Mouse (Mus musculus) Muller cell, postnatal 12 days (primary cell): Measurements from ENCODE around the gene Klf3.
A peak's percentile ranks its signal among the peaks of the same experiment; 100 is the strongest.

ENCODE experiments used
- DNase-seq: peaks from one replicate; pipeline ENCODE4 v3.0.0-alpha.2; 2015; ENCODE audit errors: inconsistent ontology term

The Klf3 gene

GRCm38 (mm10) chr5:64809864-64810263 is 6.7 kb downstream of the Klf3 start:
- DNase-seq: no peak

- DNase-seq: peak; percentile 54
Measured at GRCm38 (mm10) chr5:64810860-64811499, 7.8 kb downstream of the Klf3 start.

GRCm38 (mm10) chr5:64811500-64812123 is 8.4 kb downstream of the Klf3 start:
- peak; percentile 62 for DNase-seq

- peak; percentile 84 for DNase-seq
Measured at GRCm38 (mm10) chr5:64812124-64812982, 9.2 kb downstream of the Klf3 start.

GRCm38 (mm10) chr5:64812983-64813304 is 9.8 kb downstream of the Klf3 start:
- peak; percentile 67 for DNase-seq

GRCm38 (mm10) chr5:64813361-64813760 is 10.2 kb downstream of the Klf3 start:
- peak; percentile 65 for DNase-seq

- no peak for DNase-seq
Measured at GRCm38 (mm10) chr5:64814416-64814815, 11.2 kb downstream of the Klf3 start.

- DNase-seq: peak; percentile 11
Measured at GRCm38 (mm10) chr5:64815631-64816030, 12.4 kb downstream of the Klf3 start.

GRCm38 (mm10) chr5:64816290-64816973 is 13.2 kb downstream of the Klf3 start:
- peak; percentile 32 for DNase-seq

- peak; percentile 11 for DNase-seq
Measured at GRCm38 (mm10) chr5:64816974-64817296, 13.7 kb downstream of the Klf3 start.

- no peak for DNase-seq
Measured at GRCm38 (mm10) chr5:64819390-64819789, 16.2 kb downstream of the Klf3 start.

GRCm38 (mm10) chr5:64820138-64820537 is 16.9 kb downstream of the Klf3 start:
- DNase-seq: peak; percentile 17

GRCm38 (mm10) chr5:64821294-64821693 is 18.1 kb downstream of the Klf3 start:
- DNase-seq: no peak

- DNase-seq: no peak
Measured at GRCm38 (mm10) chr5:64821964-64822363, 18.8 kb downstream of the Klf3 start.

- no peak for DNase-seq
Measured at GRCm38 (mm10) chr5:64823431-64823830, 20.2 kb downstream of the Klf3 start.

- no peak for DNase-seq
Measured at GRCm38 (mm10) chr5:64824765-64825164, 21.6 kb downstream of the Klf3 start.

GRCm38 (mm10) chr5:64825496-64825895 is 22.3 kb downstream of the Klf3 start:
- DNase-seq: peak; percentile 11

GRCm38 (mm10) chr5:64827151-64827550 is 24.0 kb downstream of the Klf3 start:
- no peak for DNase-seq

GRCm38 (mm10) chr5:64828314-64828713 is 25.1 kb downstream of the Klf3 start:
- DNase-seq: no peak

- DNase-seq: no peak
Measured at GRCm38 (mm10) chr5:64829606-64830005, 26.4 kb downstream of the Klf3 start.

- DNase-seq: no peak
Measured at GRCm38 (mm10) chr5:64830773-64831172, 27.6 kb downstream of the Klf3 start.

GRCm38 (mm10) chr5:64833410-64833809 is 30.2 kb downstream of the Klf3 start:
- no peak for DNase-seq
